Mouse (Mus musculus) forebrain, embryonic 10.5 days (tissue): ENCODE data around the gene Fignl1. TPM values are rescaled to one million over a fixed set of nuclear protein-coding genes. Genes with fewer than 3 reads are reported as not detected.

Experiments
- DNase-seq: peaks from one replicate; pipeline ENCODE4 v3.0.0-alpha.2; 2017; ENCODE audit warnings: low spot score; ENCODE audit errors: extremely low spot score
- H3K27ac ChIP-seq: fragments of 300-500 bp; sonication (generic); 2 replicates; pipeline ENCODE4 v1.5.1; 2016; ENCODE audit warnings: mild to moderate bottlenecking
- H3K27me3 ChIP-seq: fragments of 300-500 bp; sonication (generic); 2 replicates; pipeline ENCODE4 v1.6.1; 2016; ENCODE audit warnings: mild to moderate bottlenecking; ENCODE audit not compliant: poor library complexity, severe bottlenecking
- H3K36me3 ChIP-seq: fragments of 300-500 bp; sonication (generic); replicated peaks from 2 replicates; pipeline ENCODE4 v1.6.1; 2016; ENCODE audit warnings: mild to moderate bottlenecking, moderate library complexity
- H3K4me1 ChIP-seq: fragments of 300-500 bp; sonication (generic); 2 replicates; pipeline ENCODE4 v1.6.1; 2016
- H3K4me3 ChIP-seq: fragments of 300-500 bp; sonication (generic); 2 replicates; pipeline ENCODE4 v1.5.1; 2016; ENCODE audit warnings: mild to moderate bottlenecking, moderate library complexity
- H3K9me3 ChIP-seq: fragments of 300-500 bp; sonication (generic); 2 replicates; pipeline ENCODE4 v1.6.1; 2016; ENCODE audit warnings: mild to moderate bottlenecking, moderate library complexity
- WGBS: fragments of 180-500 bp; shearing (Covaris S2); methylation state at CpG from one replicate; pipeline ENCODE4 v1.1.7; 2016; 5-methylcytosine and 5-hydroxymethylcytosine counted together
- polyA plus RNA-seq: library from polyadenylated mRNA; unstranded; fragments of >200 nt; fragmentation: Nextera tagmentation; extraction: Ambion mirVana; gene quantifications from 2 replicates; pipeline ENCODE4 v1.2.1, GENCODE M21; 2016

The Fignl1 gene
- polyA plus RNA-seq, 1 experiment from 2014 or later = 101 TPM

DNA sequence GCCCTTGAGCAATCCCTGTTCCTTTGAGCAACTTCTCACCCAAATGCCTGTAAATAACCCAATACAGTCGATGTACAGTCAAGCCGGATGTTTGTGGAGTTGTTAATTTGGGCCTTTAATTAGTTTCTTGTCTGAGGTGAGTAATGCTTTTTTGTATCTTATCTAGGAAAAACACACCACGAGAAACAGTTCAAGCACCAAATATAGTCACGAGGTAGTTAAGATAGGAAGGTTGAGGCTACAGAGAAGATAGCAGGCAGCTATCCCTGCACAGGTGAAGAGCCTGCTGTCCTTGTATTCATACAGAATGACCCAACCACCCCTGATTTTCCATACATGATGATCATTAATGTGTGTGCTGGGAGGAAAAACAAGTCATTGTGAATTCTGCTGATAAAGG, 32.8 kb upstream of the Fignl1 start:
- Histone ChIP-seq H3K27ac (no peak overlapping the region), H3K36me3 (no peaks in the 10 kb centered on the region), H3K4me1 (peaks cover 52% of the 10 kb centered on the region), H3K4me3 (no peak overlapping the region), H3K9me3 (no peaks in the 10 kb centered on the region), H3K27me3 (peaks cover 65% of the 10 kb centered on the region)
- WGBS = 88% methylated on average over 4 of the region's 4 CpGs
- no peak for DNase-seq

DNA sequence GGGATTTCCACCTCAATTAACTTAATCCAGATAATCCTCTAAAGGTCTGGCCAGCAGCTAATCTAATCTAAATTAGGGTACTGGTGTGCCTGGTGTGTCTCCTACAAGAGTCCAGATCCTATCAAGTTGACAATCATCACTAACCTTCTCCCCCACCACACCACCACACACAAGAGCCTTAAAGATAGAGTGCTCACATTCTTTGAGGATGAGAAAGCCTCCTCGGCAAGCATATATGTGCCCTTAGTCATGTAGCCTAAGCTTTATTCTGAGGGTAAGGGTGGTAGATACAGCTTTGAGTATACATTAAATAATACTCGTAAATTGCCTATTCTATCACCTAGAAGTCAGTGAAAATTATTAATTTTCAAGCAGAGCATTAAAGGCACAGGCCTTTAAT, 32.0 kb upstream of the Fignl1 start:
- no peaks in the 10 kb centered on the region for H3K9me3 ChIP-seq
- H3K36me3 ChIP-seq = no peaks in the 10 kb centered on the region
- WGBS = 68% methylated on average over 2 of the region's 2 CpGs
- H3K4me3 ChIP-seq = no peak overlapping the region
- no peak for DNase-seq
- H3K27me3 ChIP-seq = peaks cover 73% of the 10 kb centered on the region
- 0 out of 2 replicates have a peak overlapping the region, but pooled peaks have one; percentile 44 for H3K27ac ChIP-seq
- peaks cover 61% of the 10 kb centered on the region for H3K4me1 ChIP-seq

- no peak overlapping the region for H3K4me3 ChIP-seq
- peaks cover 70% of the 10 kb centered on the region for H3K27me3 ChIP-seq
- no peaks in the 10 kb centered on the region for H3K36me3 ChIP-seq
- no peak overlapping the region for H3K27ac ChIP-seq
- 89% methylated on average over 7 of the region's 7 CpGs for WGBS
- peaks cover 59% of the 10 kb centered on the region for H3K4me1 ChIP-seq
- no peak for DNase-seq
- no peaks in the 10 kb centered on the region for H3K9me3 ChIP-seq
These were observed 31.1 kb upstream of the Fignl1 start for GRCm38 (mm10) chr11:11839874-11840273.

GRCm38 (mm10) chr11:11837384-11837783, 28.6 kb upstream of the Fignl1 start:
- Histone ChIP-seq H3K36me3 (no peaks in the 10 kb centered on the region), H3K9me3 (no peaks in the 10 kb centered on the region), H3K27ac (peak overlapping the region; percentile 62), H3K4me3 (no peak overlapping the region), H3K4me1 (peaks cover 57% of the 10 kb centered on the region), H3K27me3 (peaks cover 69% of the 10 kb centered on the region)
- DNase-seq = no peak
- WGBS = 87% methylated on average over 5 of the region's 5 CpGs

DNA sequence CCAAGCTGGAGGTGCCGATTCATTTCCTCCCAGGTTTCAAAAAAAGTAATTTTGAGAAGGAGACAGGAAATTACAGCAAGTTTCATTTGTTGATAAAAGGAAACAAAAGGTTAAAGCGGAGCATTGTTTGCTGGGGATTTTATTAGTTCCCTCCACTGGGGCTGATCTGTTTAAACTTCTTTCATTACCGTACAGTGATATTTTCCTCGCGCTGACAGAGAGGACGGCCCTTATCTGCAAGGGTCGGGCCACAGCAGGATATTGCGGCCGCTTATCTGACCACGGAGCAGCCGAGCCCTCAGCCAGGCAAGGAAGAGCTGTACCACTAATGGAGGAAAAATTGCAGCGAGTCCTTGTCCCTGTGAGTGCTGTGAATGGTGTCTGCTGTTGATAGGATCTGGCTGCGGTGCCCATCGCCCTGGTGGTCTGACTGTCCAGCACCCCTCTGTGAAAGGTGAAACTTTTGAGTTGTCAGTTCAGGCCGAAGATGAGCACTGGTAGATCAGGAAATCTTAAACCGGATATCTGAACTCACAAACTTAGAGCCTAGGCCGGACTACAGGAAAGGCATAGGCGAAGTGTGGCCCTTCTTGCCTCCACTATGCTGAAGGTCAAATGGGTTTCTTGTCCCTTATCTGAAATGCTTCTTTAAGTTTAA, 28.1 kb upstream of the Fignl1 start:
- H3K27ac ChIP-seq = peak overlapping the region; percentile 62
- WGBS = 54% methylated on average over 18 of the region's 18 CpGs
- H3K9me3 ChIP-seq = no peaks in the 10 kb centered on the region
- H3K4me3 ChIP-seq = no peak overlapping the region
- no peaks in the 10 kb centered on the region for H3K36me3 ChIP-seq
- H3K4me1 ChIP-seq = peaks cover 63% of the 10 kb centered on the region
- DNase-seq = no peak
- peaks cover 67% of the 10 kb centered on the region for H3K27me3 ChIP-seq

DNA sequence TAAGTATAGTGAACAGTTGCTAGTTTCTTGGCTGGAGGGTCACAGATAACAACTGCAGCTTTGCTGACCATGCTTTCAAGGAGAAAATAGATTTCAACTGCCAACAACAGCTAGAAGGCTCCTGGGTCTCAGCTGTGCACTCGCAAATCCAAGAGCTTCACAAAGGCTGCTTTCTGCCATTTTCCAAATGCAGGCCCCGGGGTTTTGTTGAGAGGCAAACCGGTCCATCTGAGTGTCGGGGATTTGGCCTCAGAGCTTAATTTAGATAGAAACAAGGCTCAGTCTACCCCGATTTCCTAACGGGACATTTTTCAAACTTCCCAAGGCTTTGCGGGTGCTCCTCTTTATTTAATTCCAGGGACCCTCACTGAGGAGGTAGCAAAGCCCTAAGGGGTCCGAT, 27.5 kb upstream of the Fignl1 start:
- Histone ChIP-seq H3K36me3 (no peaks in the 10 kb centered on the region), H3K27ac (peak overlapping the region; percentile 62), H3K9me3 (no peaks in the 10 kb centered on the region), H3K27me3 (peaks cover 66% of the 10 kb centered on the region), H3K4me1 (peaks cover 69% of the 10 kb centered on the region), H3K4me3 (no peak overlapping the region)
- 49% methylated on average over 8 of the region's 8 CpGs for WGBS
- DNase-seq = no peak

- Histone ChIP-seq H3K27me3 (peaks cover 66% of the 10 kb centered on the region), H3K4me1 (peaks cover 72% of the 10 kb centered on the region), H3K27ac (peak overlapping the region; percentile 62), H3K36me3 (no peaks in the 10 kb centered on the region), H3K4me3 (no peak overlapping the region), H3K9me3 (no peaks in the 10 kb centered on the region)
- 82% methylated on average over 4 of the region's 4 CpGs for WGBS
- no peak for DNase-seq
These were observed 27.0 kb upstream of the Fignl1 start for GRCm38 (mm10) chr11:11835791-11836190.

DNA sequence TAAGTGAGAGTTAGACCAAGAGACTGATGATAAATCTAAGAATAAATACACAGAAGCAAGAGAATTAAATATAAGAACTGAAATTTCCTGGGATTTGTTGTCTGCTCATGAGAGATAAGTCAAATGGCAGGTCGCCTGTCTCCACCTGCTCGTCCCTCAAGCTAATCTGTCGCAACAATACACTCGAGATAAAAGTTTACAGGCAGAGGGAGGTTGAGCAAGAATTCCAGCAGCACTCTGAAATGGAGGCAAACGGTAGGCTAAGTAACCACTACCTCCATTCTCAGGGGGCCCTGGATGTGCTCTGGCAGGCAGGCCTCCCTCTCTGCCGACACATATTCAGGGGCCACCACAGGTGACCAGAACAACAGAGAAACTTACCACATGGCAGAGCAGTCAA, 26.6 kb upstream of the Fignl1 start:
- Histone ChIP-seq H3K27ac (peak overlapping the region; percentile 62), H3K9me3 (no peaks in the 10 kb centered on the region), H3K36me3 (no peaks in the 10 kb centered on the region), H3K27me3 (peaks cover 67% of the 10 kb centered on the region), H3K4me1 (peaks cover 72% of the 10 kb centered on the region), H3K4me3 (no peak overlapping the region)
- 43% methylated on average over 6 of the region's 6 CpGs for WGBS
- no peak for DNase-seq

- H3K4me1 ChIP-seq = peaks cover 83% of the 10 kb centered on the region
- WGBS = 38% methylated on average over 8 of the region's 8 CpGs
- no peaks in the 10 kb centered on the region for H3K9me3 ChIP-seq
These were observed 24.3 kb upstream of the Fignl1 start for GRCm38 (mm10) chr11:11833100-11833499.

GRCm38 (mm10) chr11:11832755-11833084, 24.0 kb upstream of the Fignl1 start:
- Histone ChIP-seq H3K36me3 (no peaks in the 10 kb centered on the region), H3K4me3 (no peak overlapping the region), H3K27ac (peak overlapping the region; percentile 81), H3K9me3 (no peaks in the 10 kb centered on the region), H3K27me3 (peaks cover 57% of the 10 kb centered on the region), H3K4me1 (peaks cover 83% of the 10 kb centered on the region)
- no peak for DNase-seq
- 29% methylated on average over 6 of the region's 6 CpGs for WGBS

More at GRCm38 (mm10) chr11:11833100-11833499, 24.3 kb upstream of the Fignl1 start:
- Histone ChIP-seq H3K4me3 (no peak overlapping the region), H3K27me3 (peaks cover 57% of the 10 kb centered on the region), H3K27ac (peak overlapping the region; percentile 81), H3K36me3 (no peaks in the 10 kb centered on the region)
- no peak for DNase-seq

DNA sequence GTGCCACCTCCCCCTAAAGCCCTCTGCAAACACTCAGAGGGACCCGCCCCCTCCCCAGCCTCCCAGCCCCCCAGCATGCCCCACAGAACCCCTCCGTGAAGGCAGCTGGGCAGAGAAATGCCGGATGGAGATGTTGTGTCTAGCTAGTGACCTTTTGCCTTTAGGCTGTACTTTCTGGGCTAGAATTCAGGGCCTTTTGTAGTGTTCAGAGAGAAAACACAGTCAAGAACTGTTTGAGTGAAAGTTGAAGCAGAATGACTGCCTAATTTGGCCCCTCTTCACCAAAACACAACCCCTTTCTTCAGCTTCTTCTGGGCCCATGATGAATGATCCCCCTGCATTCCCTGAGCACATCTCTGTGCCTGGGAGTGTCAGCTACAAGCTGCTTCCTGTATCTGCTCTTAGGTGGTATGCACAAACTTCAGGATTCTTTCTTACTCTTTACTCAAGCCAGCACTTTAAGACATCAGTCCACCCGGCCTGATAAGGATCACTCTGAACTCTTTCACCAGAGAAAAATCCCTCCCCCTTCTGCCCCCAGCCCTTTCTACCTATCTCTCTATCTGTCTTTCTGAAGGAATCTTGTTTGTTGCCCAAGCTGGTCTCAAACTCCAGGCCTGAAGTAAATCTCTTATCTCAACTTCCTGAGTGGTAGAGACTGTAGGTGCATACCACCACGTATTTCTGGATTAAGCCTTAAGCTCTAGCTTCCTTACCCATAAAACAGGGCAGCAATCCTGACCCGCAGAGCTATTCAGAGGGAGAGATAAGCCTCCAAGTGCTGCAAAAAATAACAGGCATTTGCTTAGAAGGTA, 23.4 kb upstream of the Fignl1 start:
- H3K36me3 ChIP-seq = no peaks in the 10 kb centered on the region
- H3K4me1 ChIP-seq = peaks cover 84% of the 10 kb centered on the region
- WGBS = 3% methylated on average over 6 of the region's 6 CpGs
- H3K9me3 ChIP-seq = no peaks in the 10 kb centered on the region
- no peak for DNase-seq
- H3K27me3 ChIP-seq = peaks cover 57% of the 10 kb centered on the region
- no peak overlapping the region for H3K4me3 ChIP-seq
- H3K27ac ChIP-seq = peak overlapping the region; percentile 81

DNA sequence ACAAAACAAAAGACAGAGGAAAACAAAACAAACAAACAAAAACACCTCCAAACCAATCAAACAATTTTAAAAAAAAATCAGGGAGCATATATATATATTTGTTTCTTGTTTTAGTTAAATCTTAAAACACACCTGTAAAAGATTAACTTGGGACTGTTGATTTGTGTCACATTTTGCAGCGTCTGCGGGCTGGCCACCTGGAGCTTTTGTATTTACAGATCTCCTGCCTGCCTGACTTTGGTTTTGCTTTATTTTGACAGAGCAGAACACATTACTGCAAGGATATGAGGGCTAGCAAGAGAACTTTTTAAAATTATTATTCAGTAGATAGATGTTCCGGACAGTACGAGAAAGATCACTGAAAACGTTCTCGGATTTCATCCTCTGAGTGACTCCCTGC, 22.8 kb upstream of the Fignl1 start:
- DNase-seq = no peak
- Histone ChIP-seq H3K4me1 (peaks cover 81% of the 10 kb centered on the region), H3K9me3 (no peaks in the 10 kb centered on the region), H3K27ac (peak overlapping the region; percentile 81), H3K36me3 (no peaks in the 10 kb centered on the region), H3K4me3 (no peak overlapping the region), H3K27me3 (peaks cover 57% of the 10 kb centered on the region)
- WGBS = 7% methylated on average over 6 of the region's 6 CpGs

DNA sequence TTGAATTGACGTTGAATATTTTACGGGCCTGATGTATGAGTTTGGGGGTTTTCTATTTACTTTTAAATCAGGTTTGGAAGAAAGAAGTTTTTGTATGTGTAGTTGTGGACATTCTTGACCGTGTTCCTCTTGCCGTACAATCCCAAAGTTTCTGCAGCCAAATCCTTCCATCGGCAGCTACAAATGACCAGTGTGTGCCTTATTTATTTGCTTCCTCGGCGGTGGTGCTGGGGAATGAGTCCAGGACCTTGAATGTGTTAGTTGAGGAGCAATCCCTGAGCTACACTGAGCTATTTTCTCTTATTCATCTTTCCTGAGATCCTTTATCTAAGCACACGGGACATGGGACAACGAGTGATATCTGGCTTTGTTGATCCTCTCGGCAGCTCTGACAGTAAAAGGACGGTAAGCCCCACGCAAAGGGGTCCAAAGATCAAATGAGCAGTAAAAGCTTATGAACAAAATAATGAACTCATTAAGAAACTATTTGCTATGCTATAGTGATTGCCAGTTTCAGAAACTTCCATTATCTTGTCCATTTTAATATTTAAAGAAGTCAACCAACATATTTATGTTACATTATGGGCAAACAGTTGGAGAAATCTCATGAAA, 22.2 kb upstream of the Fignl1 start:
- Histone ChIP-seq H3K27ac (peak overlapping the region; percentile 84), H3K9me3 (no peaks in the 10 kb centered on the region), H3K36me3 (no peaks in the 10 kb centered on the region), H3K4me3 (no peak overlapping the region), H3K4me1 (peaks cover 79% of the 10 kb centered on the region), H3K27me3 (peaks cover 57% of the 10 kb centered on the region)
- WGBS = 41% methylated on average over 12 of the region's 12 CpGs
- no peak for DNase-seq
